Mouse (Mus musculus) forebrain, postnatal 0 days (tissue): Measurements from ENCODE around the gene Siglech. TPM values are rescaled to one million over a fixed set of nuclear protein-coding genes. Genes with fewer than 3 reads are reported as not detected.
A peak's percentile ranks its signal among the peaks of the same experiment; 100 is the strongest.

Experiments used
- ATAC-seq: fragments of 200-750 bp; cut with Nextera tagmentation; 2 replicates; pipeline ENCODE4 v1.8.0; 2017; ENCODE audit warnings: mild to moderate bottlenecking, moderate library complexity
- DNase-seq: peaks from one replicate; pipeline ENCODE4 v3.0.0-alpha.2; 2015
- H3K27ac ChIP-seq: fragments of 300-500 bp; sonication (generic); 2 replicates; pipeline ENCODE4 v1.5.1; 2014; ENCODE audit warnings: low read depth, mild to moderate bottlenecking, antibody characterized with exemption, low read length, moderate library complexity, mixed read lengths
- H3K27me3 ChIP-seq: fragments of 300-500 bp; sonication (generic); 2 replicates; pipeline ENCODE4 v1.6.1; 2014; ENCODE audit warnings: mild to moderate bottlenecking, low read length, mixed read lengths; ENCODE audit not compliant: insufficient read depth
- H3K36me3 ChIP-seq: fragments of 300-500 bp; sonication (generic); 2 replicates; pipeline ENCODE4 v1.6.1; 2014; ENCODE audit warnings: mild to moderate bottlenecking, moderate library complexity; ENCODE audit not compliant: insufficient read depth
- H3K4me1 ChIP-seq: fragments of 300-500 bp; sonication (generic); 2 replicates; pipeline ENCODE4 v1.6.1; 2014; ENCODE audit warnings: antibody characterized with exemption; ENCODE audit not compliant: insufficient read depth
- H3K4me2 ChIP-seq: fragments of 300-500 bp; sonication (generic); 2 replicates; pipeline ENCODE4 v1.6.1; 2014; ENCODE audit warnings: low read depth, mild to moderate bottlenecking, moderate library complexity
- H3K4me3 ChIP-seq: fragments of 300-500 bp; sonication (generic); 2 replicates; pipeline ENCODE4 v1.5.1; 2014; ENCODE audit warnings: low read depth, low read length, mixed read lengths
- H3K9ac ChIP-seq: fragments of 300-500 bp; sonication (generic); 2 replicates; pipeline ENCODE4 v1.6.1; 2014; ENCODE audit warnings: mild to moderate bottlenecking
- H3K9me3 ChIP-seq: fragments of 300-500 bp; sonication (generic); 2 replicates; pipeline ENCODE4 v1.6.1; 2016; ENCODE audit warnings: low read length
- CTCF ChIP-seq: sonication (generic); IDR thresholded peaks from 2 replicates; pipeline ENCODE4 v1.5.1; 2016; ENCODE audit warnings: antibody characterized with exemption, control low read depth, low read depth
- WGBS: fragments of 180-500 bp; shearing (Covaris S2); extraction: QIAGEN DNeasy Blood & Tissue Kit; methylation state at CpG from one replicate; pipeline ENCODE4 v1.1.7; 2014; 5-methylcytosine and 5-hydroxymethylcytosine counted together
- polyA plus RNA-seq: library from polyadenylated mRNA; unstranded; fragments of >200 nt; fragmentation: Nextera tagmentation; extraction: Ambion mirVana; gene quantifications from 2 replicates; pipeline ENCODE4 v1.2.1, GENCODE M21; 2015
- total RNA-seq: library from RNA; depleted of rRNA; stranded (reverse); fragments of >200 nt; gene quantifications from 2 replicates; pipeline ENCODE4 v1.2.3, GENCODE M21; 2014; rRNA removed

The Siglech gene
- total and polyA plus RNA-seq, 2 experiments from 2014 or later: 2.3 to 3.6 TPM

GRCm38 (mm10) chr7:55793236-55793951, 25.4 kb downstream of the Siglech start:
- peaks cover 20% of the 10 kb centered on the region for H3K36me3 ChIP-seq
- no peaks in the 10 kb centered on the region for H3K27me3 ChIP-seq
- peak overlapping the region; percentile 88 for H3K4me3 ChIP-seq
- ATAC-seq (peak; percentile 21), DNase-seq (no peak)
- H3K27ac ChIP-seq: peak overlapping the region; percentile 82
- WGBS: 32% methylated on average over 13 of the region's 13 CpGs
- H3K4me2 ChIP-seq: peak overlapping the region; percentile 72
- TF ChIP-seq CTCF: no peak
- H3K9ac ChIP-seq: peak overlapping the region; percentile 91
- peaks cover 11% of the 10 kb centered on the region; the same call in 1 of the 2 replicates for H3K4me1 ChIP-seq
- no peaks in the 10 kb centered on the region for H3K9me3 ChIP-seq

- H3K27me3 ChIP-seq: no peaks in the 10 kb centered on the region
- 2% methylated on average over 51 of the region's 51 CpGs for WGBS
These were observed 26.1 kb downstream of the Siglech start, which contains the start of gene Tubgcp5 for GRCm38 (mm10) chr7:55793952-55794603. Tubgcp5 (plus strand) TSS chr7:55794154.

DNA sequence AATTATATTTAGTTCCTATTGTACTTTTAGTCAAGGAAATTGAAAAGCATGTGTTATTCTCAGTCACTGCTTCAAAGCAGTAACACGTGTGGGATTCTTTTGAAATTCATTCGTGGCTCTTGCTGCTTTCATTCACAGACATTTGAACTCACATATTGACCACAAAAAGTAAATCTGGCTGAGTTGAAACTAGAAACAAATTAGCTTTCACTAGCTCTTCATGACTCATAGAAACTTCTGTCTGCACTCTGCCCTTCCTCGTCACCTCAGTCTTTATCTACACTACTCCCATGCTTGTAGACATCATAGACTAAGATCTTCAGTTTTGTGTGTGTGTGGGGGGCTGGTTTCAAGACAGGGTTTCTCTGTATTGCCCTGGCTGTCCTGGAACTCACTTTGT, 32.0 kb downstream of the Siglech start:
- Histone ChIP-seq H3K9me3 (no peaks in the 10 kb centered on the region), H3K9ac (no peak overlapping the region), H3K4me2 (no peak overlapping the region), H3K4me3 (no peak overlapping the region), H3K27me3 (no peaks in the 10 kb centered on the region), H3K27ac (no peak overlapping the region), H3K4me1 (0 out of 2 replicates have a peak, but pooled peaks cover 2% of the 10 kb centered on the region), H3K36me3 (peaks cover 57% of the 10 kb centered on the region)
- no peak for ATAC-seq
- 88% methylated on average over 3 of the region's 3 CpGs for WGBS
- no peak for TF ChIP-seq CTCF
- no peak for DNase-seq

More at GRCm38 (mm10) chr7:55793952-55794603, 26.1 kb downstream of the Siglech start, which contains the start of gene Tubgcp5:
- Histone ChIP-seq H3K36me3 (peaks cover 22% of the 10 kb centered on the region), H3K4me3 (peak within 1 kb of the TSS; percentile 88), H3K9me3 (no peaks in the 10 kb centered on the region), H3K27ac (peak within 1 kb of the TSS; percentile 82), H3K4me1 (peaks cover 11% of the 10 kb centered on the region; the same call in 1 of the 2 replicates), H3K4me2 (peak within 1 kb of the TSS; percentile 72), H3K9ac (peak within 1 kb of the TSS; percentile 91)
- TF ChIP-seq CTCF: no peak
- DNase-seq (peak; percentile 97), ATAC-seq (peak; percentile 100)

DNA sequence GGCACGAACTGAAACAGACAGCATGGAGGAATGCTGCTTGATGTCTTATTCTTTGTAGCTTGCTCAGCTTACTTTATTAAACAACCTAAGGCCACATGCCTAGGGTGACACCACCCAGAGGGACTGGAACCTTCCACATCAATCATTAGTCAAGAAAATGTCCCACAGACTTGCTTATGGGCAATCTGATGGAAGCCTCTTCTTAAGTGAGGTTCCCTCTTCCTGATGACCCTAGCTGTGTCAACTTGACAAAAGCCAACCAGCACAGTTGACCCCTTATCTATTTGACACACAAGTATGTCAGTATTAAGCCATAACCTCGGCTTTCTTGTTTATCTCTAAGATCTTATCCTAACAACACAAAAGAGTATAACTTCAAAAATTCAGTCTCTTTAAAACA, 42.0 kb downstream of the Siglech start:
- no peak for TF ChIP-seq CTCF
- no peak overlapping the region for H3K27ac ChIP-seq
- H3K36me3 ChIP-seq: peaks cover 70% of the 10 kb centered on the region
- H3K4me1 ChIP-seq: no peaks in the 10 kb centered on the region
- whole genome bisulfite sequencing: 97% methylated on average over 2 of the region's 2 CpGs
- no peak overlapping the region for H3K4me2 ChIP-seq
- H3K4me3 ChIP-seq: no peak overlapping the region
- no peak for ATAC-seq
- H3K9ac ChIP-seq: no peak overlapping the region
- no peak for DNase-seq
- no peaks in the 10 kb centered on the region for H3K27me3 ChIP-seq
- H3K9me3 ChIP-seq: no peaks in the 10 kb centered on the region

GRCm38 (mm10) chr7:55824468-55824867, 56.5 kb downstream of the Siglech start:
- DNase-seq: no peak
- Histone ChIP-seq H3K4me1 (no peaks in the 10 kb centered on the region), H3K9ac (no peak overlapping the region), H3K27ac (no peak overlapping the region), H3K4me3 (no peak overlapping the region), H3K9me3 (no peaks in the 10 kb centered on the region), H3K27me3 (no peaks in the 10 kb centered on the region), H3K4me2 (no peak overlapping the region), H3K36me3 (peaks cover 58% of the 10 kb centered on the region)
- WGBS: 82% methylated on average over 5 of the region's 5 CpGs
- no peak; the same call in 1 of the 2 replicates for ATAC-seq
- peak; percentile 48 for TF ChIP-seq CTCF

DNA sequence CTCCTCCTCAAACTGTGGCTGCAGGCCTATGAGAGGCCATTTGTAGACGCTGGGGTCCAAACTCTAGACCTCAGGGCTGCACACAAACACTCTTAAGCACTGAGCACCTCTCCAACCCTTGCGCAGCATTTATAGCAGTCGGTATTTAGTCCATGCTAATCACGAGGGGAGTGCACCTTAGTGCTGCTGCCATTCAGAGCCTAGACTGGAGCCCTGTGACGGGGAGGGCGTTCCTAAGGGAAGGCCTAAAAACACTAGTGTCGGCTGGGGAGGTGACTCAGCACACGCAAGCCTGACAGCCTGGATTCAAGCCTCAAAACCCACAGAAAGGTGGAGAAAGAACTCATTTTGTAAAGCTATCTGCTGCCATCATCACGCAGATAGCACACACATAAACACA, 59.6 kb downstream of the Siglech start:
- no peak for DNase-seq
- 89% methylated on average over 9 of the region's 9 CpGs for WGBS
- Histone ChIP-seq H3K4me1 (no peaks in the 10 kb centered on the region), H3K27me3 (no peaks in the 10 kb centered on the region), H3K4me3 (no peak overlapping the region), H3K9me3 (no peaks in the 10 kb centered on the region), H3K36me3 (peaks cover 49% of the 10 kb centered on the region), H3K9ac (no peak overlapping the region), H3K4me2 (no peak overlapping the region), H3K27ac (no peak overlapping the region)
- ATAC-seq: no peak
- TF ChIP-seq CTCF: no peak

Other genes starting within 250 kb of the Siglech start
- 22.3 and 27.4 TPM in 2 replicates for gene Tubgcp5, start 26.0 kb downstream of the Siglech start, total RNA-seq
- gene Tubgcp5, start 26.0 kb downstream of the Siglech start, polyA plus RNA-seq: 14.8 and 21.1 TPM in 2 replicates
- gene Cyfip1, start 73.6 kb downstream of the Siglech start, total RNA-seq: 42.2 and 43.3 TPM in 2 replicates
- gene Cyfip1, start 73.6 kb downstream of the Siglech start, polyA plus RNA-seq: 27.9 and 41.7 TPM in 2 replicates
- gene Nipa2, start 194.3 kb downstream of the Siglech start, total RNA-seq: 41.2 and 43.0 TPM in 2 replicates
- gene Nipa2, start 194.3 kb downstream of the Siglech start, polyA plus RNA-seq: 31.1 and 36.7 TPM in 2 replicates